Mouse (Mus musculus) adrenal gland, postnatal 36 days (tissue): Measurements from ENCODE around the gene Ehd2. TPM values are rescaled to one million over a fixed set of nuclear protein-coding genes. Genes with fewer than 3 reads are reported as not detected.

Experiments used
- DNase-seq, 2 experiments: peaks; one replicate each; pipeline ENCODE4 v3.0.0; 2021; ENCODE audit warnings: mixed read lengths in 1 of 2
- total RNA-seq, 2 experiments: library from RNA; stranded (reverse); gene quantifications; 2 replicates each; pipeline ENCODE4 v1.2.3; 2021

Gene Ehd2
- total RNA-seq, 2 experiments from 2014 or later: 36.7 to 85.9 TPM

DNA sequence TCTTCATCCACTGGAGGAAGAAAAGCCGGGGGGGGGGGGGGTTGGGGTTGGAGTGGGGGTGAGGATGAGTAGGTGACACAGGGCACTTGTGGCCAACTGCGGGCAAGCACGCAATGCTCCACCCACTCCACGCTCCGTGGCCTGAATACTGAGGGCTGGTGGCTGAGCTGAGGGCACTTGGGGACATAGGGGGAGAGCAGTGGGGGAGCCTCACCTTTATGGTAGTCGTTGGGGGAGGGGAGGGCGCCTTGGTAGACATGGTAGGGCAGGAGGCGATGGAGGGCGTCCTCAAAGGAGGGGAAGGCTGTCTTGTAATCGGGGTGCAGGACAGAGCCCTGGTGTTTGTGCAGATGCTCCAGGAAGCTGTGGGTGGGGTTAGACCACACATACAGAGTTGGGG is 8.1 kb upstream of the Ehd2 start:
- no peak for DNase-seq

- peak; percentile 60 to 75 for DNase-seq
These were observed 7.3 kb upstream of the Ehd2 start for GRCm38 (mm10) chr7:15974712-15975111.

- no peak for DNase-seq
These were observed 4.9 kb upstream of the Ehd2 start for GRCm38 (mm10) chr7:15972247-15972646.

GRCm38 (mm10) chr7:15969674-15970073 is 2.3 kb upstream of the Ehd2 start:
- DNase-seq: no peak

GRCm38 (mm10) chr7:15968322-15968721 is 955 bp upstream of the Ehd2 start:
- no peak for DNase-seq

DNA sequence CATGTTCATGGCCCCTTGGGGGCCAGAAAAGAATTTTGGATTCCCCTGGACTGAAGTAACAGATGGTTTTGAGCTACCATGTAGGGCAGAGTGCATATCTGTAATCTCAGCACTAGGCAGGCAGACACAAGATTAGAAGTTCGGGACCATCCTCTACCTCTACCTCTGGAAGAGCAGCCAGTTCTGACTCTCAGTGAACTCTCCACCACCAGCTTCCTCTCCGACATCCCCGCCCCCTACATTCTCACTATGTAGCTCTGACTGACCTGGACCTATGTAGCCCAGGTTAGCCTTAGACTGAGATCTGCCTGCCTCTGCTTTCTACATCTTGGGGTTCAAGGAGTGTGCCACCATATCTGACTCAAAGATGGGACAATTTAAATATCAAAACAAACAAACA is 878 bp downstream of the Ehd2 start:
- no peak for DNase-seq

DNA sequence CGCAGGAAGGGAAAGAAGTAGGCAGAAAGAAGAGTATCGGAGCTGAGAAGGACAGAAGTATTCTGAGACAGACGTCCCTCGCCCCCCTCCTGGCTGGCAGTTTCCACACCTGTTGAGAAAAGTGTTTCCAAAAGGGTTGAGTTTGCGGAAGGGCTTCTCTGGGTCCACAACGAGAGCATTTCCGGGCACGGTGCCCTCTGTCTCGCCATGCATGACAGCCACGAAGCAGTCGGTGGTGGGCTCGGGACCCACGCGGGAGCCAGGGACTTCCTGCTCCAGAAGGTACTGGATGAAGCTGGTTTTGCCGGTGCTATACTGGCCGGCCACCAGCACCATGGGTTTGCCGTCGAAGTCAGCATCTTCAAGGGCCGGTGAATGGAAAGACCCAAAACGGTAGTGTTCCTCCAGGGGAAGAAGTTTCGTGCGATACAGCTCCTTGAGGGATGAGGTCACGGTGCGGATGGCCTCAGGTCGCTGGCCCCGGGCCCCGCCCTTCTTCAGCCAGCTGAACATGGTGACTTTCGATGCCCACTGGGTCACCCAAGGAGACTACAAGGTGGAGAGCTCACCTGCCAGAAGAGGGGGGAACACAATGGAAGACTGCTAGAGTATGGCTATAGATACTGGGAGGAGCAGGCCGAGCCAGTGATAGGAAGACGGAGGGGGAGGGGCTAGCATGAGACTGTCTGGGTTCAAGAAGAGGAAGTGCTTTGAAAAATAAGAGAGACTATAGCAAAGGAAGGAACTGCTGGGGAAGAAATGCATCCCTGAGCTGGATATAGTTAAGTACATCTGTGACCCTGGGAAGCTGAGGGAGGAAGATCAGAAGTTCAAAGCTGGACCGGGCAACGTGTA is 3.3 kb downstream of the Ehd2 start:
- DNase-seq: no peak

DNA sequence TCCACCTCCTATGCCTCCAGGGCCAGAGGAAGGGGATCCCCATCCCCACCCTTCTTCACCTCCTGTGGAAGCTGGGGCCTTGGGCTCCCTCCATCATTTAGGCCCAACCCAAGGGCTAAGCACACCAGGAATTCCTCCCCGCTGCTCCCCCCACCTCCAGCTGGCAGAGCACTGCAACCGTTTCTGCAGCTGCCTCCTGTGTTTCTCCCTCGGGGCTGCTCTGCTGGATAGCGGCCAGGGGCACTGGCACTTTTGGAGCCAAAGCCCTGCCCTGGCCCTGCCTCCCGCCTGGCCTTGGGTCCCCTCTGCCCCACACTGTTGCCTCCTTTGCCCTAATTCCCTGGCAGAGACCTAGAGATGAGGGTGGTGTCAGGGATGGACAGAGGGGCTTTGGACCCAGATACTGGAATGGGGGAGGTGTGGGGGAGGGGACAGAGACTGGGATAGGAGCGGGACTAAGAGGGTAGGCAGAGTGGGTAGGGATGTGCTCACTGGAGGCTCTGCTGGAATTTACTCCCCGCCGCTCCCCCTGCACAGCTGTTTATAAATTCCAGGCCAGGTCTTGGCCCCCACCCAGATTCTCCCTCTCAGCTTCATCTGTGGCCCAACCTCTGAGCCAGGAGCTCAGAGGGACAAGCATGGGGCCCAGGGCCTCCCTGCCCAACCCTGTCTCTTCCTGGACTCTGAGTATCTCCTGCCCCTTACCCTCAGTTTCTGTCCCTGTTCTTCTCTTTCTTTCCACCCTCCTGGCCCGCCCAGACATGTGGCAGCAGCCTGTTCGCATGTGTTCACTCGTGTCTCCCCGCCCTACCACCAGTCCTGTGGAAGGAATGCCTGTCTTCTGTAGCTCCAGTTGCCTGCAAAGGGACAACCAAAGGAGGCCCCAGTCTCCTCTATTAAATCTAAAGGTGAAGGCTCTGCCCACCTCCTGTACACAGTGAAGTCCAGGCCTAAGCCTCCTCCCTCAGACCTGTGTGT is 4.8 kb downstream of the Ehd2 start:
- DNase-seq: peak; percentile 87 to 91

- no peak for DNase-seq
These were observed 5.6 kb downstream of the Ehd2 start for GRCm38 (mm10) chr7:15961798-15962197.

- DNase-seq: no peak
These were observed 6.1 kb downstream of the Ehd2 start for GRCm38 (mm10) chr7:15961239-15961638.

GRCm38 (mm10) chr7:15960691-15961090 is 6.7 kb downstream of the Ehd2 start:
- no peak for DNase-seq

DNA sequence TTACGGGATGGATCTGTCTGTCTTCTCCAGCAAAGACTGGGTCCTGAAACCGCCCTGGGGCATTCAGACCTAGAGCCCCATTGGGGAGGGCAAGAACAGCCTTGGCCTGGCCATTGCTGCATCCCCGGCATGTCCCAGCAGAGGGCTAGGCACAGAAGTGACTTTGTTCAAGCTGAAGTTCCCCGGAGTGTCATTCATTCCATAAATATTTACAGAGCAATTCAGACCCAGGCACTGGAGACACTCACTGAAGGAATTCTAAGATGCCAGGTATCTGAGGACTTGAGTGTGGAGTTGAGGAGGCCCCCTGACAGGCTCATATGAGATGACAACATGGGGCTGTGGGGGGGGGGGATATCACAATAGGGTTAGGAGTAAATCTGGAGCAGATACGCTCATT is 11.2 kb downstream of the Ehd2 start:
- no peak for DNase-seq

GRCm38 (mm10) chr7:15955509-15955908 is 11.9 kb downstream of the Ehd2 start:
- no peak for DNase-seq

- peak; percentile 25 to 61 for DNase-seq
These were observed 12.4 kb downstream of the Ehd2 start for GRCm38 (mm10) chr7:15954978-15955443.

DNA sequence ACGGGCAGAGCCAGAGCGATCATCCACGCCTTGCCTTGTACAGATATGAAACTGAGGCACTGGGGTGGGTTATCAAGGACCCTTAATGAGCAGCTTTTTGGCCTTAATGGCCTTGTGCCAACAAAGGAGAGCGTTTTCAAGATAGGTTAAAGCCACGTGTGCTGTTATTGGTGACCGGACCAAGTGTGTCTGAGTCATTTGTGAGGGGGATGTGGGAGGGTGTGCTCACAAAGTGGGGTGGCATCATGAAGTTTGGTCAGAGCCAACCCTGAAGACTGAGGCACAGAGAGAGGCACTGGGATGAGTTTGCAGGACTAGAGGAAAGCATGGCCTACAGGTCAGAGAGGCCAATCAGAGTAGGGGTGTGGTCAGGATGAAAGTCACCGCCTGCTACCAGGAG is 12.9 kb downstream of the Ehd2 start:
- DNase-seq: no peak

DNA sequence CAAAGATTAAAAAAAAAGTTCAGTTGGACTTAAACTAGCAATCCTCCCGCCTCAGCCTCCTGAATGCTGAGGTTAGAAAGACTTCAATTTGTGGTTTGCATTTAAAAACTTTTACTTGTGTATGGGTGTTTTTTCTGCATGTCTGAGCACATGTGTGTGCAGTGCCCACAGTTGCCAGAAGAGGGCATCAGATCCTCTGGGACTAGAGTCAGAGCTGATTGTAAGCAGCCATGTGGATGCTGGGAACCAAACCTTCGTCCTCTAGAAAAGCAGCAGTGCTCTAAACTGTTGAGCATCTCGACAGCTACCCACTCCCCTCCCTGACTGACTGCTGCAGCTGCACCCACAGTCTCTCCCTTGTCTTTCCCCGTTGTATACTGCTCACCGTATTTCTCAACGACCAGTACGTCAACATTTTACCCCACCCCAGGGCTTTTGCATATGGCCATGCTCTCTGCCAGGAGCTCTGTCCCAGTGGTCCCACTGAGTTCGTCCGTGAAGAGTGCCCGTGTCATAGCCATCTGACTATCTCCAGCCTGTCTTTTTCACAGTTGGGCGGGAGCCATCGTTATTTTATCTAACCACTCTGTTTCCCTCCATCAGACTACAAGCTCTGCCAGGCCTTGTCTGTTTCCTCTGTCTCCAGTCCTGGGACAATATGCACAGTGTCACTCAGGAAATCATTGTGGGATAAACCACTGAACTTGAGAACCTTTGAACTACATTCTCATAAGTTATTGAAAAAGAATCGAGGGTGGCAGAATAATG is 13.9 kb downstream of the Ehd2 start:
- no peak for DNase-seq

- DNase-seq: no peak
These were observed 15.0 kb downstream of the Ehd2 start for GRCm38 (mm10) chr7:15952416-15952815.

DNA sequence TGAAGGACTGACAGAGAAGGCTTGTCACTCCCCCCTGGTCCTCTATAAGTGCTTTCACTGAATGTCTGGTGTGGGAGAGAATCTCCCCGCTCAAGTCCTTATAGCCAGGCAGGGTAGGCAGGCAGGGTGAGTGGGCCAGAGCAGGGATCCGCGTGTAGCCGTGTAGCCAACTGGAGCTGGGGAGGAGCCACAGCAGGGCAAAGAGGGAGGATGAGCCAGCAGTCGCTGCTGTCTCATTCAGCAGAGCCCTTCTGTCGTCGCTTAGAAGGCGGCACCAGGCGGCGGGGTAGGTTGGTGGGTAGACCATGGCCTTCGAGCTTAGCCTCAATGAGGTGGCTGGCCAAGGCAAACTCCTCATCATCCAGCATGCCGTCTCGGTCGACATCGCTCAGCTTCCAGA is 17.4 kb downstream of the Ehd2 start:
- no peak for DNase-seq

DNA sequence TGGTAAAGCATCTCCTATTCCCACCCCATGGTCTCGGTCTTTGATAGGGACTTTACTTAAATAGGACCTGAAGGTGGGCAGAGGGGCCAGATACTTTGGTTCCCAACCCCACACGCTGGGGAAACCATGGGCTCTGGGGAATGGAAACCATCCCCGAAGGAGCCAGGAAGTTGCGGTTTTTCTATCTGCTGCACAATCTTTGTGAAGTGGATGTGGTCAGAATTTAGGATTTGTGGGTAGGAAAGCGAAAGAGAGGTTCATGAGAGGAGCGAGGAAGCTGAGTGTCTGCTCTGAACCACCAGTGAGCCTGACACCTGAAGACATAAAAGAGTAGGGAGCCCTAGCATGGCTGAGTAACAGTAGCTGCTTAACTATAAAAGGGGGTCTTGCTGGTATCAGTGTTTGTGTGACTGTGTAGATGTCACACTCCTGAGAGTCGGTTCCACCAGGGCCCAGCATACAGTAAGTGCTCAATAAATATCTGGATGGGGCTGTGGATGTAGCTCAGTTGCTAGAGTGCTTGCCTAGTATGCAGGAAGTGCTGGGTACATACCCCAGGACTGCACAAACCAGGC is 18.1 kb downstream of the Ehd2 start:
- DNase-seq: no peak

GRCm38 (mm10) chr7:15948381-15948941 is 18.9 kb downstream of the Ehd2 start:
- peak; percentile 93 for DNase-seq

DNA sequence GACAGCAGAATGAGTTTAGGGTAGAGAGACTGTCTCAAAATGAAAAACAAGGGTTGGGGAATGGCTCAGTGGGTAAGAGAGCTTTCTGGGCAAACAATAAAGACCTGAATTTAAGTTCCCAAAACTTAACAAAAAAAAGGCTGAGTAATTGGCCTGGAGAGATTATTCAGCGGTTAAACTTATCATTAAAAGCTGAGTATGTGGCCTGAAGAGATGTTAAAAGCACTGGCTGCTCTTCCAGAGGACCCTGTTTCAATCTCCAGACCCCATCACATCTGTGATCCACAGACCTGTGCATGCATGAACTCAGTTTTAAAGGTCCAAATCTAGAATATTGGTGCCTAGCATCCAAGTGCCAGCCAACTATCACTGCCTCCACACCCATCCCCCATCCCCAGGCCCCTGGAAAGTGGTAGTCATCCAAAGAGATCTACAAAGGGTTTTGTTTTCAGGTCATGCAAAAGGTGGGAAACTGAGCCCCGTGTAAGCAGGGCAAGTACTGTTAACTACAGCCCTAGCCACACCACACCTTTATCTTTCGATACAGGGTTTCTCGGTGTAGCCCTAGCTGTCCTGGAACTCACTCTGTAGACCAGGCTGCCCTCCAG is 19.6 kb downstream of the Ehd2 start:
- no peak for DNase-seq
